Mouse (Mus musculus): ENCODE measurements around the gene Scrn2.
A peak's percentile ranks its signal among the peaks of the same experiment; 100 is the strongest.

Gene Scrn2

DNA sequence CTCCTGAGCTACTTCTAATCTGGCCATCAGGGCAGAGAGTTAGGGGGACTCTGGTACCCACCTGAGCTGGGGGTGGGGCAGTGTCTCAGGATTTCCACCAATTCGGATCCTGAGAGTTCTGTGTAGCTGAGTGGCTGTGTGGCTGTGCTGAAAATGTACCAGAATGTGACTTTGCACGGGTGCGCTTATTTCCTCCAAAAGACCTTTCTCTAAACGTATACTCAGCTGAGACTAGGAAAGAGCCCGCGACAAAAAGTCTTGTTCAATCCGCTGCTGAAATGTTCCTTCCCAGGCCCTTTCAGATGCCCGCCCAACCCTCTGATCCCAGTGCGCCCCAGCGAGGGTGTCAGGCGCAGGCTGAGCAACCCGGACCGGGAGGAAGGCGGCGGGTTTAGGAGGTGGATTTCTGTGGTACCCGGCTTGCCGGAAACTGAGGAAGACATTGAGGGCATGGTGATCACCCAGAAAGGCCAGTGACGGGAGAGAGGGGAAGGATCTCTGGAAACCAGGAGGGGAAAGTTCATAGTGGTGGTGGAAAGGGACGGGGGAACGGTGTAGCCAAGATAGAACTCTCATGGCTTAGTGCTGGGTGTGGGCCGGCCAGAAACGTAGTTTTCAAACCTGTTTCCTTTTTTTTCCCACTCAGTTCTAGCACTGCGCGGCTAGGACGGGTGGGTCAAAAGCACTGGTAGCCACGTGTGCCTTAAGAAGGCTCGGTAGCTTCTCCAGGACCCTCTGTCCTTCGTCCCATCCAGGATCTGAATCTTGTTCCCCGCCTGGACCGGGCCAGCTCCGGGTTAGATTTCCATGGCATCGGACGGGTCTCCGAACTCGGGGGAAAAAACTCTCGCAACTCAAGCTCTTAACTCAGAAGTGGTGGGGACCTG, 11.8 kb upstream of the Scrn2 start:
- no peak for DNase-seq (ENCODE audit: inconsistent ontology term)

DNA sequence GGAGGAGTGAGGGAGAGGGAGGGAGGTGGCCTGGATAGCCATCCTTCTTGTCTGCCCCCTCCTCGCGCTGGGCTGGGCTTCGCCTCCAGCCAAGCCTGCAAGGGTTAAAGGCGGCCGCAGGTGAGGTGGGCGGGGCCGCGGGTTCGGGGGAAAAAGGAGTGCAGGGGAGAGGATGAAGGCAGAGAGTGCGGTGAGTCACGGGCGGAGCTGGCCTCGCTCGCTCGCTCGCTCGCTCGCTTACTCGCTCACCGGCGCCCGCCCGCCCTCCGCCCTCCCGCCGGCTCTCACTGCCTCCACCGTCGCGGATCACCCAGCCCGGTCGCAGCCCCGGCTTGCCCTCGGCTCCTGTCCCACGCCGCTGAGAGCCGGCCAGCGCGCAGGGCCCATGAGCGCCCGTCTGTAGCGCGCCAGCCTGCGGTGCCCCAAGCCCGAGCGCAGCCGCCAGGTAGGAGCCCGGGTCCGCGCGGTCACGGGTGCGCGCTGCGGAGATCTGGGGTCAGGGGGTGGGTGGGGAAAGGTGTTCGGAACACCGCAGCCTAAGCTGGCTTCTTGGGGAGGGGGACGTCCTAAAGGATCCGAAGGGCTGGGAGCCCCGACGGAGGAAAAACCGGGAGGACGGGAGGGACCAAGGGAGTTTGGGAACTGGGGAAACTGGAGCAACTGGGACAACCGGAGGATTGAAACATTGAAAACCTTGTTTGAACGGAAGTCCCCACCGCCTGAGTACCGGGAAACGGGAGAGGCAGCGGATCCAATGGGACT, 11.0 kb upstream of the Scrn2 start:
- DNase-seq (ENCODE audit: inconsistent ontology term) = no peak

DNA sequence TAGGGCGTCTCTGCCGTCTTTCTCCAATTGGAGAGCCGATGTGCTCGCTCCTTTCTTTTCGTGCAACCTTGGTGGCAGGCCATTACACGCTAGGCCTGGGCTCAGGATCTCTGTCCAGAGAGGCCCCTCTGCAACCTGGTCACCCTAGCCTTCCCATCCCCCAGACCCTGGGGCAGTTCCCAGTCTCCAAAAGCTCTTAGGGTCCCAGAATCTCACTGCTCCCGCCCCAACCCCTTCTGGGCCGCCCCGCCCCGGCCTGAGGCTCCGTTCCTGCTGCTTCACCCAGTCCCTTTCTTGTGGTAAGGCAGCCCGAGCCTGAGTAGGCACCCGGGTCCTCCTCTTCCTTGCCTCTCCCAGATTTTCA, 10.4 kb upstream of the Scrn2 start:
- no peak for DNase-seq (ENCODE audit: inconsistent ontology term)

DNA sequence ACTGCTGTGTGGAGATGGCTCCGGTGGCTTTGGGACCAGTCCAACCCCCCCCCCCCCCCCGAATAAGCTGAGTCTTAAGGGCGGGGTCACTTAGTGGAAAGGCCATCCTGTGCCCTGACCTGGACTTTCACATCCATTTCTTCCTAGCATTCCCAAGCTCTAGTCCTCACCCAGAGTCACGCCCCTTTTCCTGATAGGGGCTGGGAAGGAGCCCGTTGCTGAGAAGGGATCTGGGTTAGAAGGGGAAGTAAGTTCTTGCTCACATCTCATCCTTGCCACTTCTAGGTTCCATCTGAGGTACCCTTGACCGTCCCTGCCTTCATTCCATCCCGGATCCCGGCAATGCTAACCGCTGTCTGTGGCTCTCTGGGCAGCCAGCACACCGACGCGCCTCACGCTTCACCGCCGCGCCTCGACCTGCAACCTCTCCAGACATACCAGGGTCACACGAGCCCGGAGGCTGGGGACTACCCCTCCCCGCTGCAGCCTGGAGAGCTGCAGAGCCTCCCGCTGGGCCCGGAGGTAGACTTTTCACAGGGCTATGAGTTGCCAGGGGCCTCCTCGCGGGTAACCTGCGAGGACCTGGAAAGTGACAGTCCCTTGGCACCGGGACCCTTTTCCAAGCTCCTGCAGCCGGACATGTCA, 8.5 kb upstream of the Scrn2 start:
- DNase-seq (ENCODE audit: inconsistent ontology term) = no peak

DNA sequence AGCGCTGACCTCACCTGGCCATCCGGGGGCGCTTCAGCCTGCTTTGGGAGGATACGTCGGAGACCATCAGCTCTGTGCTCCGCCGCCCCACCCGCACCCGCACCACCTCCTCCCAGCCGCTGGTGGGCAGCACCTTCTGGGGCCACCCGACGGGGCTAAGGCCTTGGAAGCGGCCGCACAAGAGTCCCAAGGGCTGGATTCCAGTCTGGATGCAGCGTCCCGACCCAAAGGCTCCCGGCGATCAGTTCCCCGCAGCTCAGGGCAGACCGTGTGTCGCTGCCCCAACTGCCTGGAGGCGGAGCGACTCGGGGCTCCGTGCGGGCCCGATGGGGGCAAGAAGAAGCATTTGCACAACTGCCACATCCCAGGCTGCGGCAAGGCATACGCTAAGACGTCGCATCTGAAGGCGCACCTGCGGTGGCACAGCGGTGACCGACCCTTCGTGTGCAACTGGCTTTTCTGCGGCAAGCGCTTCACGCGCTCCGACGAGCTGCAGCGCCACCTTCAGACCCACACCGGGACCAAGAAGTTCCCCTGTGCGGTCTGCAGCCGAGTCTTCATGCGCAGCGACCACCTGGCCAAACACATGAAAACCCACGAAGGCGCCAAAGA, 7.8 kb upstream of the Scrn2 start:
- peak; percentile 71 for DNase-seq (ENCODE audit: inconsistent ontology term)

DNA sequence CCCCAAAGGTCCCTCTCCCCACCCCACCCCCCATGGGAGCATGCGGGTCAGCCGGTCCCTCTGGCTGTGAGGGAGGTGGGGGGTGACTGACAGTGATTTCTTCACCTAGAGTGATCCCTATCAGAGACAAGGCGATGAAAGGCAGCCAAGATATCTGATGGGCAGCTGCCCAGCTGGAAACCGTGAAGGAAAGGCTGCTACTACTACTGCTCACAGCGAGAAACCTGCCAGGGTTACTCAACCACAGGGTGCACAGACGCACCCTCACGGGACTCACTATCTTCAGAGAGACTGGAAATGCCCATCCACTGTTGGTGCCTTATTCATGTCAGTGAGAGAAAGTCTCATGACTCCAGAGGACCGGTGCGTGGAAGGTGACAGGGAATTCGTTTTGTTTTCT, 4.8 kb upstream of the Scrn2 start:
- no peak for DNase-seq (ENCODE audit: inconsistent ontology term)

DNA sequence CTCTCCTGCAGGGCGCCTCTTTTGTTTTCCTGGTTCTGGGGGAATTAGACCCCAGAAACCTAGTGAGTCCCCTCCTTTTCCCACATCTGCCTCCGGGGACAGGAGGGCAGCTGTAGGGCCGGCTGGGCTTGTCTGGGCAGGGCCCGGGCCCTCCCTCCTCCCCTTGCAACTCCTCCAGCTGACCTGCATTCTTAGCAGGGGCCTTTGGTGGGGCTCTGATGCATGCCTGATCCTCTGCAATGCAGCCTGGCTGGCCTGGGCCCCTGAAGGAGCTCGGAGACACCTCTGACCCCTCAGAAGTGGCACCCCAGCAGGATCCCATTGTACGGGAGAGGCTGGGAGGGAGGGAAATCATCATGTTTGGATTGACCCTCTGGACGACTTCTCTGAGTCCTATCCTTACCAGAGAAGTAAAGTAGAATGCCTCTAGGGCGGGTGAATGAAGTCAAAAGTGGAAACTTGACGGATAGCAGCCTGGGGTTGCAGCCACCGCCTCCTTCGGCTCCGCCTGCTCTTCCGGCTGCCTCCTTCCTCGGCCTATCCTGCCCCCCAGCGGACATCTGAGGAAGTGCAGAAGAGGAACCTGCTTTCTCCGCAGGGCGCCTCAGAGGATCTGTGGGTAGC, 3.9 kb upstream of the Scrn2 start:
- peak; percentile 86 for DNase-seq (ENCODE audit: inconsistent ontology term)

DNA sequence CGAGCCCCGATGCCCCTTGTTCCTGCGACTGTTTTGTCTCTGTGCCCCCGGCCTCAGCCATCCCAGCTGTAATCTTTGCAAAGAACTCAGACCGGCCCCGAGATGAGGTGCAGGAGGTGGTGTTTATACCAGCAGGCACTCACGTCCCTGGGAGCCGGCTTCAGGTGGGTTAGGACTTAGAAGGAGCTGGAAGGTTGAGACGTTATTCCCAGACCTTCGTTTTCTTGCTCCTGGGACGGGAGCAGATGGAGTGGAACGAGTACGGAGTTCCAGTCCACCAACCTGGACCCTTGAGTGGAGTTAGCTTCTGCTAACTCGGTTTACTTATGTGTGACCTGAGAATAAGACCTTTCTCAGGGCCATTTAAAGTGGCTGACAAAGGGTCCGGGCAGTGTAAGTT, 688 bp downstream of the Scrn2 start:
- no peak for DNase-seq (ENCODE audit: inconsistent ontology term)

DNA sequence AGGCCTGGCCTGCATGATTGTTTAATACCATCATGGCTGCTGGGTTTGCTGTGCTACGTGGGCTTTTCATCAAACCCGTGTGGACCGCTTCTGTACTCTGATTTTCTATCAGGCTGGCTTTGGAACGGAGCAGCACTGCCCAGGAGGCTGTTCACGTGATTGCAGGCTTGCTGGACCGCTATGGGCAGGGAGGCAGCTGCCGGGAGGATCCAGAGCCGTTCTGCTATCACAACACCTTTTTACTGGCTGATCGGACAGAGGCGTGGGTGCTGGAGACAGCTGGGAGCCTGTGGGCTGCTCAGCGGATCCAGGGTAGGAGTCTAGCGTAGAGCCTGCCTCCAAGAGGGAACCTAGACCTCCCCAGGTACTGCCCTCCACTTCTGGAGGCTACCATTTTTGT, 2.2 kb downstream of the Scrn2 start:
- DNase-seq (ENCODE audit: inconsistent ontology term) = no peak

DNA sequence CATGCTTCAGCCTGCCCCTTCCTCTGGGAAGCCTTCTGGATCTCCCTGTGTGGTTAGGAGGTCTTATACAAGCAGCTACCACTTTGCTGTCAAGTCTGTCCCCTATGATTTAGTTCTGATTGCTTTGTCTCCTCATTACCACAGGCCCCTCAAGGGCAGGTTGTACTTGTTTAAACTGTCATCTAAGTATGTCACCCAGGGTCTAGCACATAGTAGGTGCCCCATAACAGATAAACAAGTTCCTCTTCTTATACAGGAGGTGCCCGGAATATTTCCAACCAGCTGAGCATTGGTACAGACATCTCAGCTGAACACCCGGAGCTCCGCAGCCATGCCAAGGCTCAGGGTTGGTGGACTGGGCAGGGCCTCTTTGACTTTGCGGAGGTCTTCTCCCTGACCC, 2.8 kb downstream of the Scrn2 start:
- DNase-seq (ENCODE audit: inconsistent ontology term) = no peak

DNA sequence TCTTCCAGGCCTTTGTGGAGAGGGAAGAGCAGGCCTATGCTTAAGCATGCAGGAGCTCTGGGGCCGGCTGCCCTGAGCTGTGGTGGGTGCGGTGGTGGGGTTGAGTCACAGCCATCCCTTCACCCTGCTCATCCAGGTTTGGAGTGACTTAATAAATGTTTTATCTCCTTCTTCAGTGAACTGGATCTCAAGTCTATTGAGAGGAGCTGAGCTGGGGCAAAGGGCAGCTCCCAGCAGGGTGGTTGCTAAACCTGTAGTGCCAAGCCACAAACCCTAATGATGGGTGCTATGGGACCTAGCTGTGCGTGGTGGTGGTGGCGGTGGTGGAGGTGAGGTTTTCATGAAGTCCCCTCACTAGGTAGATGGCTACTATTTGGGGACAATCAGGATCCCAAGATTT, 4.0 kb downstream of the Scrn2 start:
- DNase-seq (ENCODE audit: inconsistent ontology term) = no peak

DNA sequence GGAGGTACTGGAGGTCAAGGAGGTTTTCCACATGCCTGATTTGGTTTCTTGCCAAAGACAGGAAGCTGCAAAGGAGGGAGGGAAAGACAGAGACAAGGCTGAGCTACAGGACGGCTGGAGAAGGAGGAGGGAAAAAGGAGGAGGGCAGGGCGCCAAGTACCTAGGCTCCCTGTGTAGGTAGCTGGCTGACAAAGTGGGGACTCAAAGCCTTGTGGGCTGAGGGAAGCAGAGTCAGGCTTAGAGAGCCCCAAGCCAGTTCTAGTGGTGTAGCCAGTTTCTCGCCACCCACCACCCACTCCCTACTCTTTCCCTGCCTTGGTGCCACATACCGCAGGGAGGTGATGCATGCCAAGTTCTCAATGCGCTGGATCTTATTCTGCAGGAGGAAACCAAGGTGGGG, 6.4 kb downstream of the Scrn2 start:
- DNase-seq (ENCODE audit: inconsistent ontology term) = no peak

DNA sequence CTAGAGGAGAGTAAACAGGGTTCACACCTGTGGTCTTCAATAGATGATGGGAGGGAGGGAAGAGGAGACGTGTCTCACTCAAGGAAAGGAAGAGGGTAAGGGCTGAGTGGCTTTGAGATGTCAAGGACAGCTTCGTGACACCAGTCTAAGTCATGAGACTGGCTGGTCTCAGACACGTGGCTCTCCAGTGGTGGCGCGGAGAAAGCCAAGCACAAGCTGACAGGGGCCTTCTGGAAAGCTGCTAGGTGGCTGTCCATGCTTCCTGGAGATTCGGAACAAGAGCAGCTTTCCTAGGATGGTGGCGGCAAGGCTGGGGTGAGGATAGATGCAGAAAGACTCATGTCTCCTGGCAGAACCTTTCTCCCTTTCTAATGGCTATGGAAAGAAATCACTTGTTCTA, 9.1 kb downstream of the Scrn2 start:
- DNase-seq (ENCODE audit: inconsistent ontology term) = no peak

DNA sequence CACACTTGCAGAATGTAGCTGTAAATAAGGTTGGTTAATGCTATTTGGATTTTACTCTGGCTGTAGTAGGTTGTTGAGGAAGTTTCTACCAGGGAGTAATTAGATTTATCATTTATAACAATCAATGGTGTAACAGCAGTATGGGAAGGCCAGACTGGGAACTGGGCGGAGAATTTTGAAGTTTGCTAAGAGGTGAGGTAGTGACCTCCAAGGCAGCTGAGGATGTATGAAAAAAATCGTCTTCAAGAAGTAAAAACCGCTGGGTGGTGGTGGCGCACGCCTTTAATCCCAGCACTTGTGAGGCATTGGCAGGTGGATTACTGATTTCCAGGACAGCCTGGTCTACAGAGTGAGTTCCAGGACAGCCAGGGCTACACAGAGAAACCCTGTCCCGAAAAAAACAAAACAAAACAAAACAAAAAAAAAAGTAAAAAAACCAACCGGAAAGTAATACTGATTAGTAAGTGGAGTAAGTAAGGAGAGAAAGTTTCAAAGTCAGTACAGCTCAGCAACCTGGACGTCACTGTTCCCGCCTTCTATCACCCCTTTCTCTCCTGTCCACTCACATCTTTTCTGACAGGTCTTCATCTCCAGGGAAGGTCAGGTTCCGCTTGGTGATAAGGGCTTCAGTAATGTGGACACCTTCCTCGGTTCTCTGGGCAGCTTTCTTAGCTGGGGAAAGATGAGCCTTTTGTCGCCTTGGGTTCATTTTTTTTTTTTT, 10.7 kb downstream of the Scrn2 start:
- DNase-seq (ENCODE audit: inconsistent ontology term) = no peak

DNA sequence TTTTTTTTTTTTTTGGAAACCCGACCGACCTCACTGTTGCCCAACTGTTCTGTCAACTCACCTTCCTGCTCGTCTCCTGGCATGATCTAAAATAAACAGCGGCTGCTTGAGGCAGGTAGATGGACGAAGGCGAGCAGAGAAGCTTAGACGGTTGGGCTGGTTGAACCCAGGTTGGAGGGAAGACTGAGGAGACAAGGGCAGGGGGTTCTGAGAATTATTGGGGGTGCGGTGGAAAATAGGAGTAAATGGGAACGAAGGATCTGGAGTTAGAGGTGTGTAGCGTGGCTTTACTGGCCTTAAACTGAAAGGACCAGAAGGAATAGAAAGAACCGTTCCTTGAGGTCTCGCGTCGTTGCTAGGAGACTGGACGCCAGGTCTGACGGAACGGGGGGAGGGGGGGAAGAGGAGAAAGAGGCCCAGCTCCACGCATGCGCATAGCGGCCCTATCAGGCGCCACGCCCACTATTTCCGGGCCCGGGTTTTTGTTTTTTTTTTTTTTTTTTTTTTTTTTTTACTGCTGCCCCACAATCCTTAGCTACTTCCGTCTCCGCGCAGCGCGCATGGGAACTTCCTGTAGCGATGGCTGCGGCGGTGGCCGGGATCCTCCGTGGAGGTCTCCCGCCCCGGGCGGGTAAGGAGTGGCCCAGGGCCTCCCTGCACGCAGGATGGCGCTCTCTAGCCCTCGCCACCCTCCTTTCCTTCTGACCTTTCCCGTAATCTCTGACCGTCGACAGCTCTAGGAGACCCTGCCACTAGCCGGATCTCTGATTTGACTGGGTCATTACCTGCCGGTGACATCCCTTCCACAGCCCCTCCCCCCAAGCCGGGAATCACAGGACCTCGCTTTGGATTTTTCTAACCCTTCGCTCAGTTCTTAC, 11.5 kb downstream of the Scrn2 start, which contains the start of the genes Lrrc46 and Mrpl10:
TSS of gene Lrrc46 (minus strand) at position 386 of the 878 bp plus-strand sequence.
TSS of gene Mrpl10 (plus strand) at position 539 of the 878 bp plus-strand sequence.
- peak; percentile 95 for DNase-seq (ENCODE audit: inconsistent ontology term)

DNA sequence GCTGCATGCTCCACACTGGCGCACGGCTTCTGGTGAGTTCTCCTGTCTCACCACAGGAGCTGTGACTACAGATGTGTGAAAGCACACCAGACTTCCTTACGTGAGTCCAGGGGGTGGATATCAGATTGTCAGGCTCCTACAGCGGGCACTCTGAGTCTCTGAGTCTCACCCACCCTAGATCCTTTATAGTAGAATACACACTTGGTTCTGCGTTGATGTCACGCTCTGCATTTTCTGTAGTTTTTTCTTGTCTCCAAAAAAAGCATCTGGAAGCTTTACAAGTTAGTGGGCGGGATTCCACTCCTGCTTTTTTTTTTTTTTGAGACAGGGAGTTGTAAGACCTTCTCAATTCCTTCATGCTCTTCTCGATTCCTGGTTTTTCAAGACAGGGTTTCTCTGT, 15.2 kb downstream of the Scrn2 start:
- DNase-seq (ENCODE audit: inconsistent ontology term) = no peak

DNA sequence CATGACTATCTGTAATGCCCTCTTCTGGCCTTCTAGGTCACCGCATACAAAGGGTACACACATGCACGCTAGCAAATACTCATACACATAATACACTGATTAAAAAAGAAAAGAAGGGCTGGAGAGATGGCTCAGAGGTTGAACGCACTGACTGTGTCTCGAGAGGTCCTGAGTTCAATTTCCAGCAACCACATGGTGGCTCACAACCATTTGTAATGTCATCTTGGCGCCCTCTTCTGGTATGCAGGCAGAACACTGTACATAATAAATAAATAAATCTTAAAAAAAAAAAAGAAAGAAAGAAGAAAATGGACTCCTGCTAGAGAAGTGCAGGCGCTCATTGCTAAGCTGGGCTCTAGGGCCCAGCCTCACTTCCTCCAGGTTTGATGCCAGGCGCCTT, 16.1 kb downstream of the Scrn2 start:
- DNase-seq (ENCODE audit: inconsistent ontology term) = no peak

DNA sequence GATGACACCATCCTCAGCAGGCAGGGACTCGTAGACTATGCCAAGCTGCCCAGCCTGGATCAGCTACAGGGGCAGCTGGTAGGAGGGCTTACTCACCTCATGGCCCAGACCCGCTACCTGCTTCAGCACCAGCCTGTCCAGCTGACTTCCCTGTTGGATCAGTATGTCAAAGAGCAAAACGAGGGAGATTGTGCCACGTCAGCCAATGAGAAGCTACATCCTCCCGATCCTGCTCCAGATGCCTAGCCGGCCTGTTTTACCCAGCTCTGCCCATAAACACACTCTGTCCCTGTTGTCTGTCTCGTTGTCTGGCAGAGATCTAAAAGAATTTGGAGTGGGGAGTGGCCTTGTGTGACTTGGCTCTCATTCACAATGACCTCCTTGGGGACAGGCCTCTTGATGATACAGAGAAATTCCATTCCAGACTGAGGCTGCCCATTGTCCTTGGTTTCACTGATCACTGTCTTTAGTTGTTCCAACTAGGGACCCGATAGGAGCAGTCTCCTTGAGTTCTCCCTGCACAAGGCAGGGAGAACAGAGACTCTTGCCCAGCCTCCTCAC, 18.4 kb downstream of the Scrn2 start:
- peak; percentile 85 for DNase-seq (ENCODE audit: inconsistent ontology term)

DNA sequence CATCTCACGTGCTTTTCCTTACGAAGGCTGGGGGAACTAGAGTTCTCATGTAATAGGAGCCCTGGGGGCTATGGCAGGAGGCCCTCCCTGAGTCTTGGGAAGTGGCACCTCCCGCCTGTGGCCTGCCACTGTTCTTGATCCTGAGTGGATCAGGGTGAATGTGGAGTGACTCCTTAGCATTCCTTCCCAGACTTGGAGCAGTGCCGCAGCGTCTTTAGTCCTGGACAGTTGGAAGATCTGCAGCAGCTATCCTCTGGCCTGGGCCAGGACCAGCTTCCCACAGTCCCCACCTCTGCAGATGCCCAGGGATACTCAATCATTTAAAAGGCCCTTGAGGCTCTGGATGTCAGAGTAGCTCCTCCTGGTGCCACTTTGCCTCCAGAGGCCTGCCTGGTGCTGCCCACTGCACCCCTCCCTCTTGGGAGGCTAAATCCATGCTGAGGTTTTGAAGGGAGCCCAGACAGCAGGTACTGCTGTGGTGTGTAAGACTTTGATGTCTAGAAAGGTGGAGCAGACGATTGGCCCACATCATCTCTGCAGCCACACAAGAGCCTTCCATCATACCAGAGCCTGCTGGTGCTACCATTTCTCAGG, 19.9 kb downstream of the Scrn2 start:
- no peak for DNase-seq (ENCODE audit: inconsistent ontology term)
